Mouse (Mus musculus) lung, adult 2 months (tissue): Measurements from ENCODE around the gene Fbxo4. TPM values are rescaled to one million over a fixed set of nuclear protein-coding genes. Genes with fewer than 3 reads are reported as not detected.
A peak's percentile ranks its signal among the peaks of the same experiment; 100 is the strongest.

Experiments
- DNase-seq: peaks from one replicate; pipeline ENCODE4 v3.0.0; 2022
- H3K4me1 ChIP-seq: fragments of 200-500 bp; 2 replicates; pipeline ENCODE4 v1.6.1; 2011; ENCODE audit warnings: low read length; ENCODE audit not compliant: control insufficient read depth, insufficient read depth
- H3K4me3 ChIP-seq: fragments of 200-500 bp; replicated peaks from 2 replicates; pipeline ENCODE3; 2011; ENCODE audit warnings: low read depth, mild to moderate bottlenecking, control low read depth, low read length; ENCODE audit errors: extremely low read depth
- CTCF ChIP-seq: fragments of 200-500 bp; IDR thresholded peaks from 2 replicates; pipeline ENCODE4 v1.5.1; 2011; ENCODE audit warnings: mild to moderate bottlenecking, low read length, control low read depth; ENCODE audit not compliant: insufficient read depth
- POLR2A ChIP-seq: fragments of 200-500 bp; IDR thresholded peaks from 2 replicates; pipeline ENCODE4 v1.6.1; 2011; ENCODE audit warnings: low read depth, mild to moderate bottlenecking, control low read depth, low read length, borderline replicate concordance; ENCODE audit errors: extremely low read depth
- WGBS: fragments of 180-500 bp; shearing (Covaris S2); methylation state at CpG from one replicate; pipeline ENCODE4 v1.1.7; 2018; 5-methylcytosine and 5-hydroxymethylcytosine counted together
- polyA plus RNA-seq: library from polyadenylated mRNA; depleted of rRNA; stranded (reverse); fragments of >200 nt; gene quantifications from 2 replicates; pipeline ENCODE4 v1.2.3, GENCODE M21; 2012; rRNA removed

Fbxo4 gene
- 12.5 and 14.6 TPM in 2 replicates for polyA plus RNA-seq

DNA sequence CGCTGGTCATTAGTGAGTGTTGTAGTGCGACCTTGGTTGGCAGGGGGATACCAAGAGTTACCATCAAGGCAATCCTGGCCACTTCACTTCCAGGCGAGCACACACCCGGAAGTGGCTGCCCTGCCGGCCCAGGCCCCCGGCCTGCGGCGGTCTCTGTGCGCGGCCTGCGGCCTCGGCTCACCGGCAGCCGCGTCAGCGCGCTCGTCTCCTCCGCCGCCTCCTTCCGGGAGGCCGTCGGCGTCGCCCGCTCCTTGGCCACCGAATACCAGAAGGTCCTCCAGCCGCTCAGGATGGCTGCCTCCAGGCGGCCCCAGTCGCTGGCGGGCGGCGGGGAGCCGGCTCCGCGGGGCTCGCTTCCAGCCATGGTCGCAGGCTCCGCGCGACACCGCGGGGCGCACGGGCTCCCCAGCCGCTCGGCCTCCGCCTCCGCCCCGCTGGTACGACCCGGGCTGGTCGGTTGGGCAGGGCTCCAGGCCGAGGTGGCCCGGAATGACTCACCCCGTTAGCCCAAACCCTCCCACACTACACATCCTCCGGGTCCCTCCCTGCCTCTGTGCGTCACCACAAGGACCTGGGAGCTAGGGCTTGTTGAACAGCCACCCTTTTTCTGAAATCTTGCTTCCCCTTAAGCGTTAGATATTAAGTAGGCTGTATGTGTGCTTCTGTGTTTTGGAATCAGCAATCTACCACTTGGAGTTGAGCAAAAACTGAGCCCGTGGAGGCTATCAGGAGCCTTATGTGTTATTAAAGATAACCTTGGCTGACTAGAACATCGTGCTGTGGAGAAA is at the start of gene Fbxo4:
Gene Fbxo4 (minus strand): TSS at position 513 of the 788 bp plus-strand sequence.
- Histone ChIP-seq H3K4me3 (peak within 1 kb of the TSS; percentile 88), H3K4me1 (no peaks in the 10 kb centered on the region)
- peak; percentile 89 for DNase-seq
- WGBS: under 1% methylated on average over 61 of the region's 61 CpGs
- TF ChIP-seq CTCF (no peak), POLR2A (peak; percentile 50; the same call in 1 of the 2 replicates)

DNA sequence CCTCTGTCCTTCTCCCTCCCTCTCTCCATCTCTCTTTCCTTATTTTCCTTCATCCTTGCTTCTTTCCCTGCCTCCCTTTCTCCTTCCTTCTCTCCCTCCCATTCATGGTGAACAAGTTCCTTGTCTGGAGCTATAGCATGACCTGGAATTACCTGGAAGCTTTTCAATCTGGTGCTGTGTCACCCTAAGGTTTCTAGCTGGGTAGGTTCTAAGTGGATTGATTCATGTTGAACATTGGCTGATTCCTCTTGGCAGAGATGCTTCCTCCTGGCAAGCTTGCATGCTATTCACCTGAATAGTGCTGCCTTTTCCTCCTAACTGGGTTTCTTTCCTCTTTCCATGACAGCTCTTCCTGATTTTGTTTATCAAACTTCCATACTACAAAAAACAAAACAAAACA is 49.6 kb upstream of the Fbxo4 start:
- Histone ChIP-seq H3K4me1 (peaks cover 5% of the 10 kb centered on the region), H3K4me3 (no peak overlapping the region)
- DNase-seq: no peak
- TF ChIP-seq POLR2A: no peak
- no peak for TF ChIP-seq CTCF

DNA sequence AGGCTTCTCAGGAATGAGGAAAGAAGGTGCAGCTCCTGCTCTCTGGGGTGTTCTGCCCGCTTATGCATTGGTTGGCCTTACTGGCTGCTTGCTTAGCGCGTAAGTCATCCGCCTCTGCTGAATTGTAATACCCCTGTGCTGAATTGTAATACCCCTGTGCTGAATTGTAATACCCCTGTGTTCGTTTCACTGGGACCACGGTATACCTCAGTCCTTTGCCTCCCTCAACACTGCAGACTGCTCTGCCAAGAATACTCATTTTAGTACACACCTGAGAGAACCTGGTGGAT is 49.0 kb upstream of the Fbxo4 start:
- no peak for DNase-seq
- peaks cover 5% of the 10 kb centered on the region for H3K4me1 ChIP-seq
- no peak for TF ChIP-seq CTCF
- TF ChIP-seq POLR2A: no peak
- WGBS: 89% methylated on average over 6 of the region's 6 CpGs
- no peak overlapping the region for H3K4me3 ChIP-seq

DNA sequence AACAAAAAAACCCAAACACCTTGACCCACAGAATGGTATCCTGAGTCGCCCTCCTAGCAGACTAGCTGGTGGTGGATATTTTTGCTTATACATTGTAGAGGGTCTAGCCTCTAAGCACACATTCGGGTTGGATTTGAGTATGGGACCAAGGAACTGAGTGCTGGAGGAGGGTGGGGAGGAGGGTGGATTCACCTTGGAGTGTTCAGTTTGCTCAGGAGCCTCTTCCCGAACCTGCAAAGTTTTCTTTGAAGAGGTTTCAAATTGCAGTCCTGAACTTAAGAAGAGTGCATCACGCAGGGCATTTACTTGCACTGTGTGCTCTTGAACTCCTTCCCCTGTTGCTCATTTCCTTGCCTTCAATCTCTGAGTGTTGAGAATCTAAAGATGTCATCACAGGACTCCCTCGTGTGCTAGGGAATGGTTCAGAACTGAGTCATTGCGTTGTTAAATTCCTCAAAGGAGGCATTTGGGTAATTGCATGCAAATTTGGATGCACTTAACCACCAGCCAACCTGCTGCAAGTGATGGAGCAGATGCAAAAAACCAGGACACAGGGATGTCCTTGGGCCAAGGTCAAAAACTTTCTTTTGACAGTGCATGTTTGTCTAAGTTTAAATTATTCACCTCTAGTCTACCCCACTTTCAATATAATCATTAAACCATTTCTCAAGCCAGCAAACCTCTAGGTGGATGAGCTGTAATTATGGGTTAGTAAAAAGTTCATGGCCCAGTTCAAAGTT is 48.5 kb upstream of the Fbxo4 start:
- Histone ChIP-seq H3K4me1 (peaks cover 5% of the 10 kb centered on the region), H3K4me3 (peak overlapping the region; percentile 69)
- TF ChIP-seq CTCF (no peak), POLR2A (no peak)
- DNase-seq: no peak
- WGBS: 16% methylated on average over 6 of the region's 6 CpGs

DNA sequence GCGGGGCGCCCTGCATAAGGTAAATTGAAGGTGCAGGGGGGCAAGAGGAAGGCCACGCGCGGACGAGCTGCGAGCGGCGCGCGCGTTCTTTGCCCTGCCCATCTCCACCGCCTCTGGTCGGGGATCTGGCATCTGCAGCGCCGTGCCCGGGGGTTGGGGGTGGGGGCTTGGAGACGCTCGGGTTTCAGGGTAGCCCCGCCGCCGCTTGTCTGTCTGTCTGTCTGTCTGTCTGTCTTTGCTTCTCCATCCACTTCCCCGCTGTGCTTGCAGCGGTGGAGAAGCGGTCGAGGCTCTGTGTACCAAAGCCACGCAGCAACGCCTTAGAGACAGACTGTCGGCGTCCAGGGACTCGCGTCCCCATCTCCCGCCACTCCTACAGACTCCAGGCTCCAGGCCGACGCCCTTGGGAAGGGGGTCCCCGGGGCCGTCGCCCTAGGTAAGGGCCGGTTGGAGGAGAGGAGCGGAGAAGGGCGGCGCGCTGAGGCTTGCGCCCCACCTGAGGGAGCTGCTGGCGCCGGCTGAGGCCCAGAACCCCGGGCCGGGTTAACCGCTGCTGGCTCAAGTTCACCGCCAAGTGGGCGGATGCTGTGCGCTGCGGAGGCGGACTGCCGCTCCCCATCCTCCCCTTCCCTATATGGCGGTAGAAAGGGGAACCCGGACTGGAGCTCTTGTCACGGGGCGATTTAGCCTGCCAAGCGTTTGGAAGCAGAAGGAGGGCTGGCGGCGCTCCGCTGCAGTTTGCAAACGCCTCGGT is 47.6 kb upstream of the Fbxo4 start:
- no peak for TF ChIP-seq CTCF
- peak; percentile 37; the same call in 1 of the 2 replicates for TF ChIP-seq POLR2A
- Histone ChIP-seq H3K4me1 (peaks cover 5% of the 10 kb centered on the region), H3K4me3 (peak overlapping the region; percentile 69)
- 1% methylated on average over 65 of the region's 65 CpGs for WGBS
- peak; percentile 84 for DNase-seq

DNA sequence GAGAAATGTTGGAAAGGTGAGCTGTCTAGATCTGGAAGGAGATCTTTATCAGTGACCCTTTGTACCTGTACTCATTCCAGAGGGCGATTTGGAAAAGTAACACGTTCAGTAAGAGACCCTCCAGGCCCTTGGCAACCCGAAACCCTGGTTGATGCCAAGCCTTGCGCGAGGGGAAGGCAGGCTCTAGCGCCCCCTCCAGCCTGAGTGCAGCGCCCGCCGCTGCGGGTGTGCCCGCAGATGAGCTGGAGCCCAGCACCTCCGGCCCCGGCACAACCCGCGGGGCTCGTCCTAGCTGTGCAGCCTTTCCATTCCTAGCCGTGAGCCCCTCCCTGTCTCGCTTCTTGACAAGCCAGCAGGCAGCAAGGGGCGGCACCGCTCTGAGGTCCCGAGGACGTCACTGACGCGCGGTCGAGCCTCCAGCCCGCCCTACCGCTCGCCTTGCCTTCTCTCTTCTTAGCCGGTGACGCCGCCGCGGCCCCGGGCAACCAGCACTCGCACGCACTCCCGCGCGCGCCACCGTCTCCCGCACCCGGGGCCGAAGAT is 46.9 kb upstream of the Fbxo4 start, which contains the start of gene Oxct1:
Gene Oxct1 (plus strand): TSS at position 153 of the 543 bp plus-strand sequence.
- TF ChIP-seq CTCF (peak; percentile 25), POLR2A (0 out of 2 replicates have a peak, but pooled peaks have one; percentile 59)
- Histone ChIP-seq H3K4me1 (peaks cover 5% of the 10 kb centered on the region), H3K4me3 (peak within 1 kb of the TSS; percentile 69)
- DNase-seq: peak; percentile 84
- under 1% methylated on average over 45 of the region's 45 CpGs for WGBS

DNA sequence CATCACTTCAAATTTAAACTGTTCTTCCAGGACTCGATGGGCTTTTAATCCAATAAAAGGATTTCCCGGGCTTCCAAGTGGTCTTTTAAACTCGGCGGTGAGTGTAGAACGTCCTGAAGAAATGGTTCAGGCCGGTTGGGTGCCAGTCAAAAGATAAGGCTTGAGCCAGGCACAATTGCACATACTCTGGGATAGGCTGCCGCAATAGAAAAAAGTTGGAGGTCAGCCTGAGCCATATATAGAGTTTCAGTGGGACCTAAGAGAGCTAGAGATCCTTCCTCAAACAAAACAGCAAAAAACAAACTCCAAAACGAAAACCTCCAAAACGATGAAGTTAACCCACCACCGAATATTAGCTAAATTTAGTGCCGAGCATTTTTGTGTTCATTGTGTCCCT is 46.1 kb upstream of the Fbxo4 start:
- H3K4me3 ChIP-seq: no peak overlapping the region
- 41% methylated on average over 11 of the region's 11 CpGs for WGBS
- peaks cover 5% of the 10 kb centered on the region for H3K4me1 ChIP-seq
- no peak for DNase-seq
- TF ChIP-seq CTCF: no peak
- TF ChIP-seq POLR2A: no peak

DNA sequence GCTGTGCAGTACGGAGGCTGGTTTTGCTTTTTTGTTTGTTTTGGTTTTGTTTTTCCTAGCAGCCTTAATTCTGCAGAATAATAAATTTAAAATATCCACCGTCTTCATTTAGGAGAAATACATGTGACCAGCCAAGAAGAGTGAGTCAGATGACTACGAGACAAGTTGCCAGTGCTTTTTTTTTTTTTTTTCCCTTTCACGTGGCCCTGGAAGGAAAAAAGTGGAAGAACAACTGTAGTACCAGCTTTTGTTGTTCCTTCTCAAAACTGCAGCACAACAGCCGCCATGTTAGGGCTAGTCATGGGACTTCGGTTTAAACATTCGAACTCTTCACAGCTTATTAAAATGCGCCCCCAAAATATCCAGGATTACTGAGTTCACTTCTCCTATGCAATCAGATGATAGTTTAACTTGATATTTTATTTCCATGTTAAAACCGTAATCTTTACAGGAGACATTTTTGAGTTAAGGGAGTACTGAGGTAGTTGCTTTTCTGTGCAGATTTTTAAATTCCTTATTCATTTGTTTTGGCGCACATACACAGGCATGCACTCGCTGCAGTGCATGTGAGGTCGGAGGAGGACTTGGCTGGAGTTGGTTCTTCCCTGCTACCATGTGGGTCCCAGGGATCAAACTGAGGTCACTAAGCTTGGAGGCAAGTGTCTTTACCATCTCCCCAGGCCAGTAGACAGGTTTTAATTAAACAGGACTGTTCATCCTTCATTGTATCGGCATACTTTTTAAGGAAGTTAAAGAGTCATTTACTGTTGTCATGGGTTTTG is 45.5 kb upstream of the Fbxo4 start:
- TF ChIP-seq CTCF (no peak), POLR2A (no peak)
- no peak for DNase-seq
- peaks cover 5% of the 10 kb centered on the region for H3K4me1 ChIP-seq
- 65% methylated on average over 13 of the region's 13 CpGs for WGBS
- no peak overlapping the region for H3K4me3 ChIP-seq

DNA sequence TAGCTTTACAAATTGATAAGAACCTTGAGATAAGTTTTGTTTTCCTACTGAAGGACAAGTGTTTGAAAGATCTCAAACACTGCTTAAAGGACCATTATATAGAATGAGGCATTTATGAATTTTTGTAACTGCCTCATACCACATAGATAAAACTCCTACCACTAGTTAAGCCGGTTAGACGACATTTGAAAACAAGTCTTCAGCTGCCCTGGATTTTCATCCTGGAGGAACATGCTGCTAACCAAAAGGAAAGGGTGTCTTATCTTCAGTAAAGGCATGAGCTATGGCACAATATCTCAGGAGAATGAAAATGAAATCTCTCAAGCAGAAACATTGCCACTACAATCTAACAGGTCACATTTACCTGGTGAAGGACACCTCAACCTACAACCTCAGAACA is 44.4 kb upstream of the Fbxo4 start:
- no peak for DNase-seq
- Histone ChIP-seq H3K4me3 (no peak overlapping the region), H3K4me1 (peaks cover 5% of the 10 kb centered on the region)
- WGBS: 73% methylated on average over 2 of the region's 2 CpGs
- TF ChIP-seq CTCF: no peak
- TF ChIP-seq POLR2A: no peak
